ENCODE assay signal across 20 mouse cellular contexts in genomic region chr1:186297464-186297863, GRCm38 (mm10).
DNase-seq lines count a peak whose midpoint lies in the region; ATAC-seq and TF ChIP-seq lines count a peak whose summit lies in the region.
"Had no signal": no experiment of that assay in that cellular context is flagged by ENCODE, and none has a peak within 500 bp of the region (broad histone marks: within the 10 kb centered on the region; RNA-seq: fewer than 3 reads in every experiment).

No protein-coding gene starts in this region.

- H3K27ac ChIP-seq in gastrocnemius, adult 2 months, result no peak overlapping the region
- H3K27ac ChIP-seq in kidney, embryonic 16.5 days (ENCODE audit: low read length), result no peak overlapping the region
- H3K27ac ChIP-seq in hindbrain, embryonic 12.5 days, result no peak overlapping the region
- H3K27ac ChIP-seq: embryonic facial prominence, embryonic 12.5 days; forebrain, embryonic 12.5 days; heart, embryonic 10.5 days; hindbrain, embryonic 13.5 days; liver, embryonic 14.5 days had no signal

- intact Hi-C loops in gastrocnemius, adult 2 months (cut with DNase I), result no loop called here

- no peaks in the 10 kb centered on the region for H3K27me3 ChIP-seq in kidney, embryonic 16.5 days (ENCODE audit: insufficient read depth, low read length)
- H3K27me3 ChIP-seq in hindbrain, embryonic 12.5 days, result no peaks in the 10 kb centered on the region
- H3K27me3 ChIP-seq: embryonic facial prominence, embryonic 12.5 days; forebrain, embryonic 12.5 days; hindbrain, embryonic 13.5 days; Patski had no signal

- H3K36me3 ChIP-seq in kidney, embryonic 16.5 days (ENCODE audit: insufficient read depth, low read length), result no peaks in the 10 kb centered on the region
- no peaks in the 10 kb centered on the region for H3K36me3 ChIP-seq in hindbrain, embryonic 12.5 days
- H3K36me3 ChIP-seq: embryonic facial prominence, embryonic 12.5 days; forebrain, embryonic 12.5 days; heart, embryonic 10.5 days; hindbrain, embryonic 13.5 days had no signal

- WGBS in kidney, embryonic 16.5 days, result 69% methylated on average over 7 of the region's 7 CpGs
- WGBS in hindbrain, embryonic 12.5 days, result 86% methylated on average over 7 of the region's 7 CpGs

- no peak for TF ChIP-seq CTCF in gastrocnemius, adult 2 months (IDR thresholded peaks at IDR 0.05)

- DNase-seq in gastrocnemius, postnatal 10 days, result peak; percentile 28
- DNase-seq in gastrocnemius, adult 2 months, result no peak
- peak; percentile 14 for DNase-seq in kidney, postnatal 14 days
- peak; percentile 15 for DNase-seq in lung, postnatal 10 days
- no peak for DNase-seq in lung, postnatal 36 days
- DNase-seq: adrenal gland, postnatal 14 days; cerebellum, adult 11 months; cerebellum, adult 9-10 months; cerebellum, postnatal 36 days; liver; midbrain, embryonic 14.5 days had no signal

- H3K4me3 ChIP-seq in gastrocnemius, adult 2 months, result no peak overlapping the region
- H3K4me3 ChIP-seq in kidney, embryonic 16.5 days (ENCODE audit: low read length), result no peak overlapping the region
- no peak overlapping the region for H3K4me3 ChIP-seq in hindbrain, embryonic 12.5 days
- H3K4me3 ChIP-seq: embryonic facial prominence, embryonic 12.5 days; forebrain, embryonic 12.5 days; heart, embryonic 10.5 days; hindbrain, embryonic 13.5 days had no signal

- no peaks in the 10 kb centered on the region for H3K4me1 ChIP-seq in kidney, embryonic 16.5 days (ENCODE audit: insufficient read depth, low read length)
- H3K4me1 ChIP-seq in hindbrain, embryonic 12.5 days, result no peaks in the 10 kb centered on the region
- H3K4me1 ChIP-seq: embryonic facial prominence, embryonic 12.5 days; forebrain, embryonic 12.5 days; hindbrain, embryonic 13.5 days had no signal

- H3K9ac ChIP-seq in kidney, embryonic 16.5 days (replicated peaks; ENCODE audit: low read length), result no peak overlapping the region
- H3K9ac ChIP-seq in hindbrain, embryonic 12.5 days, result no peak overlapping the region
- H3K9ac ChIP-seq: embryonic facial prominence, embryonic 12.5 days; forebrain, embryonic 12.5 days; hindbrain, embryonic 13.5 days; liver, embryonic 14.5 days had no signal

- no peak for ATAC-seq in kidney, embryonic 16.5 days (ENCODE audit: low FRiP score, low TSS enrichment)
- ATAC-seq in hindbrain, embryonic 12.5 days (ENCODE audit: low FRiP score), result no peak
- ATAC-seq: intestine, embryonic 16.5 days; Patski had no signal

- H3K9me3 ChIP-seq in kidney, embryonic 16.5 days (ENCODE audit: low read length), result no peaks in the 10 kb centered on the region
- H3K9me3 ChIP-seq in hindbrain, embryonic 12.5 days (replicated peaks), result no peaks in the 10 kb centered on the region
- H3K9me3 ChIP-seq: embryonic facial prominence, embryonic 12.5 days; forebrain, embryonic 12.5 days; heart, embryonic 10.5 days; hindbrain, embryonic 13.5 days had no signal

- H3K4me2 ChIP-seq in kidney, embryonic 16.5 days (replicated peaks; ENCODE audit: low read depth, low read length), result no peak overlapping the region
- no peak overlapping the region for H3K4me2 ChIP-seq in hindbrain, embryonic 12.5 days (replicated peaks)
- H3K4me2 ChIP-seq: embryonic facial prominence, embryonic 12.5 days; forebrain, embryonic 12.5 days; hindbrain, embryonic 13.5 days had no signal

Comparison
In these comparisons a context has a peak if more than half of its experiments do, and no peak if none do; other contexts are left out.
1. DNase-seq: peak in gastrocnemius, postnatal 10 days (single experiment), kidney, postnatal 14 days (single experiment) and lung, postnatal 10 days (single experiment); none in gastrocnemius, adult 2 months (single experiment) and lung, postnatal 36 days (single experiment).